Mouse (Mus musculus) midbrain, embryonic 10.5 days (tissue): Measurements from ENCODE around the gene Nav2. TPM values are rescaled to one million over a fixed set of nuclear protein-coding genes. Genes with fewer than 3 reads are reported as not detected.

Source experiments
- DNase-seq: peaks from one replicate; pipeline ENCODE4 v3.0.0-alpha.2; 2017; ENCODE audit warnings: low spot score
- H3K27ac ChIP-seq: fragments of 300-500 bp; sonication (generic); replicated peaks from 2 replicates; pipeline ENCODE4 v1.5.1; 2016; ENCODE audit warnings: mild to moderate bottlenecking
- H3K27me3 ChIP-seq: fragments of 300-500 bp; sonication (generic); 2 replicates; pipeline ENCODE4 v1.6.1; 2016; ENCODE audit warnings: low read depth, mild to moderate bottlenecking; ENCODE audit not compliant: poor library complexity, severe bottlenecking
- H3K36me3 ChIP-seq: fragments of 300-500 bp; sonication (generic); 2 replicates; pipeline ENCODE4 v1.6.1; 2016; ENCODE audit warnings: mild to moderate bottlenecking, moderate library complexity
- H3K4me1 ChIP-seq: fragments of 300-500 bp; sonication (generic); 2 replicates; pipeline ENCODE4 v1.6.1; 2016
- H3K4me3 ChIP-seq: fragments of 300-500 bp; sonication (generic); 2 replicates; pipeline ENCODE4 v1.5.1; 2016; ENCODE audit warnings: mild to moderate bottlenecking, moderate library complexity
- H3K9me3 ChIP-seq: fragments of 300-500 bp; sonication (generic); replicated peaks from 2 replicates; pipeline ENCODE4 v1.6.1; 2016; ENCODE audit warnings: mild to moderate bottlenecking
- WGBS: fragments of 180-500 bp; shearing (Covaris S2); methylation state at CpG from one replicate; pipeline ENCODE4 v1.1.7; 2016; 5-methylcytosine and 5-hydroxymethylcytosine counted together
- polyA plus RNA-seq: library from polyadenylated mRNA; unstranded; fragments of >200 nt; fragmentation: Nextera tagmentation; extraction: Ambion mirVana; gene quantifications from 2 replicates; pipeline ENCODE4 v1.2.1, GENCODE M21; 2016

The Nav2 gene
- polyA plus RNA-seq, 1 experiment from 2014 or later = 13.7 TPM

- Histone ChIP-seq H3K4me1 (peaks cover 36% of the 10 kb centered on the region), H3K9me3 (no peaks in the 10 kb centered on the region), H3K27me3 (peaks cover 5% of the 10 kb centered on the region; the same call in 1 of the 2 replicates), H3K36me3 (no peaks in the 10 kb centered on the region), H3K27ac (no peak overlapping the region), H3K4me3 (no peak overlapping the region)
- WGBS = 88% methylated on average over 2 of the region's 2 CpGs
- DNase-seq = no peak
These were observed 621.0 kb downstream of the Nav2 start for GRCm38 (mm10) chr7:49529498-49529897.

GRCm38 (mm10) chr7:49533571-49533970 lies 625.1 kb downstream of the Nav2 start:
- Histone ChIP-seq H3K9me3 (no peaks in the 10 kb centered on the region), H3K4me1 (peaks cover under 1% of the 10 kb centered on the region), H3K36me3 (peaks cover 4% of the 10 kb centered on the region; the same call in 1 of the 2 replicates), H3K27ac (no peak overlapping the region), H3K4me3 (no peak overlapping the region), H3K27me3 (no peaks in the 10 kb centered on the region)
- DNase-seq = no peak
- 84% methylated on average over 8 of the region's 8 CpGs for WGBS

GRCm38 (mm10) chr7:49534208-49534607 lies 625.7 kb downstream of the Nav2 start:
- DNase-seq = no peak
- no peaks in the 10 kb centered on the region for H3K27me3 ChIP-seq
- H3K27ac ChIP-seq = no peak overlapping the region
- H3K36me3 ChIP-seq = peaks cover 4% of the 10 kb centered on the region; the same call in 1 of the 2 replicates
- 84% methylated on average over 6 of the region's 6 CpGs for WGBS
- no peak overlapping the region for H3K4me3 ChIP-seq
- H3K9me3 ChIP-seq = no peaks in the 10 kb centered on the region
- H3K4me1 ChIP-seq = no peaks in the 10 kb centered on the region; the same call in 1 of the 2 replicates

- Histone ChIP-seq H3K36me3 (peaks cover 4% of the 10 kb centered on the region; the same call in 1 of the 2 replicates), H3K9me3 (no peaks in the 10 kb centered on the region), H3K27ac (no peak overlapping the region), H3K27me3 (no peaks in the 10 kb centered on the region), H3K4me3 (no peak overlapping the region), H3K4me1 (peaks cover 8% of the 10 kb centered on the region)
- no peak for DNase-seq
- WGBS = 84% methylated on average over 5 of the region's 5 CpGs
These were observed 629.8 kb downstream of the Nav2 start for GRCm38 (mm10) chr7:49538360-49538759.

- no peak overlapping the region for H3K4me3 ChIP-seq
- no peaks in the 10 kb centered on the region for H3K27me3 ChIP-seq
- 84% methylated on average over 9 of the region's 9 CpGs for WGBS
- H3K4me1 ChIP-seq = peaks cover 19% of the 10 kb centered on the region
- DNase-seq = no peak
- H3K36me3 ChIP-seq = peaks cover 4% of the 10 kb centered on the region; the same call in 1 of the 2 replicates
- no peaks in the 10 kb centered on the region for H3K9me3 ChIP-seq
- no peak overlapping the region for H3K27ac ChIP-seq
These were observed 631.7 kb downstream of the Nav2 start for GRCm38 (mm10) chr7:49540181-49540580.

GRCm38 (mm10) chr7:49542135-49542534 lies 633.6 kb downstream of the Nav2 start:
- Histone ChIP-seq H3K36me3 (peaks cover 8% of the 10 kb centered on the region; the same call in 1 of the 2 replicates), H3K4me3 (no peak overlapping the region), H3K27ac (no peak overlapping the region), H3K4me1 (peaks cover 27% of the 10 kb centered on the region), H3K27me3 (no peaks in the 10 kb centered on the region; the same call in 1 of the 2 replicates), H3K9me3 (no peaks in the 10 kb centered on the region)
- 85% methylated on average over 3 of the region's 3 CpGs for WGBS
- DNase-seq = no peak

GRCm38 (mm10) chr7:49544775-49545705 lies 636.5 kb downstream of the Nav2 start:
- peak; percentile 39 for DNase-seq
- Histone ChIP-seq H3K36me3 (peaks cover 34% of the 10 kb centered on the region), H3K27ac (peak overlapping the region; percentile 78), H3K4me1 (peaks cover 23% of the 10 kb centered on the region), H3K9me3 (no peaks in the 10 kb centered on the region), H3K27me3 (no peaks in the 10 kb centered on the region; the same call in 1 of the 2 replicates), H3K4me3 (no peak overlapping the region)
- 29% methylated on average over 11 of the region's 11 CpGs for WGBS

- H3K4me1 ChIP-seq = peaks cover 19% of the 10 kb centered on the region
- H3K4me3 ChIP-seq = no peak overlapping the region
- 77% methylated on average over 15 of the region's 15 CpGs for WGBS
- DNase-seq = no peak
- H3K27ac ChIP-seq = peak overlapping the region; percentile 78; the same call in 1 of the 2 replicates
- peaks cover 34% of the 10 kb centered on the region for H3K36me3 ChIP-seq
- no peaks in the 10 kb centered on the region; the same call in 1 of the 2 replicates for H3K27me3 ChIP-seq
- no peaks in the 10 kb centered on the region for H3K9me3 ChIP-seq
These were observed 637.2 kb downstream of the Nav2 start for GRCm38 (mm10) chr7:49545706-49546097.

- DNase-seq = no peak
- no peaks in the 10 kb centered on the region; the same call in 1 of the 2 replicates for H3K27me3 ChIP-seq
- 93% methylated on average over 11 of the region's 11 CpGs for WGBS
- no peak overlapping the region for H3K27ac ChIP-seq
- peaks cover 25% of the 10 kb centered on the region for H3K4me1 ChIP-seq
- peaks cover 57% of the 10 kb centered on the region for H3K36me3 ChIP-seq
- no peaks in the 10 kb centered on the region for H3K9me3 ChIP-seq
- H3K4me3 ChIP-seq = no peak overlapping the region
These were observed 639.9 kb downstream of the Nav2 start for GRCm38 (mm10) chr7:49548397-49548796.

- H3K27ac ChIP-seq = peak overlapping the region; percentile 7; the same call in 1 of the 2 replicates
- DNase-seq = no peak
- no peaks in the 10 kb centered on the region for H3K27me3 ChIP-seq
- H3K4me1 ChIP-seq = peaks cover 10% of the 10 kb centered on the region; the same call in 1 of the 2 replicates
- H3K4me3 ChIP-seq = no peak overlapping the region
- H3K9me3 ChIP-seq = no peaks in the 10 kb centered on the region
- WGBS = 77% methylated on average over 11 of the region's 11 CpGs
- peaks cover 50% of the 10 kb centered on the region for H3K36me3 ChIP-seq
These were observed 644.9 kb downstream of the Nav2 start for GRCm38 (mm10) chr7:49553236-49553981.

GRCm38 (mm10) chr7:49558240-49558640 lies 649.7 kb downstream of the Nav2 start:
- Histone ChIP-seq H3K36me3 (peaks cover 31% of the 10 kb centered on the region), H3K27me3 (no peaks in the 10 kb centered on the region), H3K4me3 (no peak overlapping the region), H3K9me3 (no peaks in the 10 kb centered on the region), H3K4me1 (peaks cover 5% of the 10 kb centered on the region; the same call in 1 of the 2 replicates), H3K27ac (no peak overlapping the region)
- WGBS = 93% methylated on average over 12 of the region's 12 CpGs
- no peak for DNase-seq

- no peaks in the 10 kb centered on the region for H3K4me1 ChIP-seq
- H3K4me3 ChIP-seq = no peak overlapping the region
- no peak overlapping the region for H3K27ac ChIP-seq
- 90% methylated on average over 5 of the region's 5 CpGs for WGBS
- H3K27me3 ChIP-seq = no peaks in the 10 kb centered on the region
- no peaks in the 10 kb centered on the region for H3K9me3 ChIP-seq
- DNase-seq = no peak
- H3K36me3 ChIP-seq = peaks cover 31% of the 10 kb centered on the region
These were observed 650.4 kb downstream of the Nav2 start for GRCm38 (mm10) chr7:49558895-49559294.
